Mouse (Mus musculus) gastrocnemius, adult 8-10 months (tissue): ENCODE data around the gene 1700102P08Rik. TPM values are rescaled to one million over a fixed set of nuclear protein-coding genes. Genes with fewer than 3 reads are reported as not detected.

Source experiments
- DNase-seq, 2 experiments: peaks; one replicate each; pipeline ENCODE4 v3.0.0; 2022; ENCODE audit warnings: low spot score in 2 of 2
- total RNA-seq, 4 experiments: library from RNA; stranded (reverse); gene quantifications; 2 replicates each; pipeline ENCODE4 v1.2.4; 2022

Gene 1700102P08Rik
- total RNA-seq, 4 experiments from 2014 or later: 0.53 to 1.3 (median 0.97) TPM

GRCm38 (mm10) chr9:108459939-108460318, 67.3 kb downstream of the 1700102P08Rik start:
- DNase-seq: no peak

Other genes with a start within 250 kb of the 1700102P08Rik start
- gene Bsn, start 202.4 kb upstream of the 1700102P08Rik start, total RNA-seq: under 1 TPM; 0.02 to 0.07 (median 0.04) TPM
- 100 to 1,000 TPM; 159 to 203 (median 172) TPM for gene Dag1, start 128.8 kb upstream of the 1700102P08Rik start, total RNA-seq
- gene Nicn1, start 102.4 kb upstream of the 1700102P08Rik start, total RNA-seq: 10 to 100 TPM in 3 of 4 experiments, 1 to 10 TPM in 1; 8.0 to 13.5 (median 12.4) TPM
- gene Amt, start 96.0 kb upstream of the 1700102P08Rik start, total RNA-seq: 1 to 10 TPM in 1 of 4 experiments, under 1 TPM in 3; 0.32 to 1.3 (median 0.54) TPM
- 100 to 1,000 TPM in 2 of 4 experiments, 10 to 100 TPM in 2; 87.6 to 104 (median 99.6) TPM for gene Rhoa, start 86.7 kb upstream of the 1700102P08Rik start, total RNA-seq
- 10 to 100 TPM; 30.8 to 37.3 (median 34.3) TPM for gene Tcta, start 86.6 kb upstream of the 1700102P08Rik start, total RNA-seq
- 10 to 100 TPM; 66.3 to 72.7 (median 68.8) TPM for gene Gpx1, start 53.9 kb upstream of the 1700102P08Rik start, total RNA-seq
- gene Usp4, start 45.0 kb upstream of the 1700102P08Rik start, total RNA-seq: 10 to 100 TPM; 72.7 to 90.9 (median 87.3) TPM
- gene Ccdc36, start 35.7 kb downstream of the 1700102P08Rik start, total RNA-seq: not detected
- gene BC048562, start 43.7 kb downstream of the 1700102P08Rik start, total RNA-seq: not detected
- gene Ccdc71, start 67.7 kb downstream of the 1700102P08Rik start, total RNA-seq: 10 to 100 TPM; 13.8 to 21.0 (median 16.3) TPM
- 1 to 10 TPM; 1.3 to 2.7 (median 2.2) TPM for gene Klhdc8b, start 68.8 kb downstream of the 1700102P08Rik start, total RNA-seq
- gene Lamb2, start 86.9 kb downstream of the 1700102P08Rik start, total RNA-seq: 100 to 1,000 TPM; 112 to 139 (median 128) TPM
- 100 to 1,000 TPM; 118 to 134 (median 128) TPM for gene Usp19, start 97.8 kb downstream of the 1700102P08Rik start, total RNA-seq
- gene Qars, start 114.9 kb downstream of the 1700102P08Rik start, total RNA-seq: 100 to 1,000 TPM in 1 of 4 experiments, 10 to 100 TPM in 3; 78.6 to 107 (median 95.6) TPM
- 10 to 100 TPM; 44.8 to 59.1 (median 55.7) TPM for gene Qrich1, start 124.0 kb downstream of the 1700102P08Rik start, total RNA-seq
- 10 to 100 TPM; 60.2 to 78.6 (median 63.1) TPM for gene Impdh2, start 167.5 kb downstream of the 1700102P08Rik start, total RNA-seq
- 10 to 100 TPM; 31.9 to 34.4 (median 33.0) TPM for gene Ndufaf3, start 174.6 kb downstream of the 1700102P08Rik start, total RNA-seq
- gene Dalrd3, start 177.1 kb downstream of the 1700102P08Rik start, total RNA-seq: 1 to 10 TPM; 6.0 to 9.1 (median 7.6) TPM
- gene Wdr6, start 185.9 kb downstream of the 1700102P08Rik start, total RNA-seq: 1 to 10 TPM; 6.6 to 8.4 (median 7.7) TPM
- 1 to 10 TPM; 3.8 to 5.5 (median 4.9) TPM for gene P4htm, start 204.9 kb downstream of the 1700102P08Rik start, total RNA-seq